Mouse (Mus musculus) ES-E14 (cell line): ENCODE measurements around the gene Cenpp. TPM values are rescaled to one million over a fixed set of nuclear protein-coding genes. Genes with fewer than 3 reads are reported as not detected.

Experiments
- DNase-seq: peaks from one replicate; pipeline ENCODE4 v3.0.0-alpha.2; 2013; ENCODE audit warnings: low read depth, low spot score
- H3K27ac ChIP-seq: 2 replicates; pipeline ENCODE4 v1.5.1; 2012; ENCODE audit warnings: low read depth, mild to moderate bottlenecking, low read length, moderate library complexity, mixed read lengths; ENCODE audit not compliant: poor library complexity, insufficient read depth, severe bottlenecking
- H3K36me3 ChIP-seq: 2 replicates; pipeline ENCODE4 v1.6.1; 2012; ENCODE audit warnings: mild to moderate bottlenecking, low read length, moderate library complexity, mixed read lengths; ENCODE audit not compliant: control insufficient read depth, poor library complexity, insufficient read depth, severe bottlenecking
- H3K4me1 ChIP-seq, 2 experiments: fragments of 150-350 bp in 1 of 2; sonication (generic) in 1 of 2; 2 replicates each; pipeline ENCODE4 v1.6.1; 2012; ENCODE audit warnings: low read length in 2 of 2, mild to moderate bottlenecking in 1 of 2, mixed read lengths in 1 of 2; ENCODE audit not compliant: control insufficient read depth in 2 of 2, insufficient read depth in 2 of 2, poor library complexity in 1 of 2
- H3K4me3 ChIP-seq, 2 experiments: fragments of 150-350 bp in 1 of 2; sonication (generic) in 1 of 2; 2 replicates each; pipeline ENCODE4 v1.5.1; 2012; ENCODE audit warnings: low read length in 2 of 2, low read depth in 1 of 2, mild to moderate bottlenecking in 1 of 2, mixed read lengths in 1 of 2; ENCODE audit not compliant: insufficient read depth in 1 of 2, poor library complexity in 1 of 2, severe bottlenecking in 1 of 2
- H3K9ac ChIP-seq: 2 replicates; pipeline ENCODE4 v1.6.1; 2012; ENCODE audit warnings: low read depth, mild to moderate bottlenecking, low read length, mixed read lengths; ENCODE audit not compliant: poor library complexity, insufficient read depth, severe bottlenecking
- H3K9me3 ChIP-seq: fragments of 150-350 bp; sonication (generic); 2 replicates; pipeline ENCODE4 v1.6.1; 2012; ENCODE audit warnings: low read depth, mild to moderate bottlenecking, low read length; ENCODE audit not compliant: control insufficient read depth, insufficient read depth
- CHD2 ChIP-seq: IDR thresholded peaks from 2 replicates; pipeline ENCODE4 v1.6.1; 2014; ENCODE audit warnings: mild to moderate bottlenecking, low read depth, low read length, inconsistent platforms
- HCFC1 ChIP-seq: IDR thresholded peaks from 2 replicates; pipeline ENCODE4 v1.6.1; 2012; ENCODE audit warnings: low read length, inconsistent platforms, borderline replicate concordance; ENCODE audit not compliant: insufficient read depth
- MAFK ChIP-seq: IDR thresholded peaks from 2 replicates; pipeline ENCODE4 v1.6.1; 2014; ENCODE audit warnings: mild to moderate bottlenecking, low read depth, low read length, inconsistent platforms; ENCODE audit not compliant: insufficient read depth
- ZC3H11A ChIP-seq: IDR thresholded peaks from 2 replicates; pipeline ENCODE4 v1.6.1; 2012; ENCODE audit warnings: low read depth, mild to moderate bottlenecking, inconsistent platforms, low read length, borderline replicate concordance
- ZNF384 ChIP-seq: IDR thresholded peaks from 2 replicates; pipeline ENCODE4 v1.6.1; 2012; ENCODE audit warnings: low read depth, low read length, inconsistent platforms
- in situ Hi-C, 2 experiments: fragments of 600-800 bp; cut with MboI; formaldehyde crosslinking; loops; one replicate each; pipeline ENCODE4 v1.15.1; 2025; ENCODE audit warnings: low sequenced_read_pairs in 2 of 2, inconsistent platforms in 1 of 2; ENCODE audit not compliant: unreplicated experiment in 2 of 2
- total RNA-seq: library from RNA; depleted of rRNA; stranded (reverse); fragments of 300-350 nt; gene quantifications from 2 replicates; pipeline ENCODE4 v1.2.3, GENCODE M21; 2012

The Cenpp gene
- total RNA-seq, 1 experiment: 25.4 TPM

DNA sequence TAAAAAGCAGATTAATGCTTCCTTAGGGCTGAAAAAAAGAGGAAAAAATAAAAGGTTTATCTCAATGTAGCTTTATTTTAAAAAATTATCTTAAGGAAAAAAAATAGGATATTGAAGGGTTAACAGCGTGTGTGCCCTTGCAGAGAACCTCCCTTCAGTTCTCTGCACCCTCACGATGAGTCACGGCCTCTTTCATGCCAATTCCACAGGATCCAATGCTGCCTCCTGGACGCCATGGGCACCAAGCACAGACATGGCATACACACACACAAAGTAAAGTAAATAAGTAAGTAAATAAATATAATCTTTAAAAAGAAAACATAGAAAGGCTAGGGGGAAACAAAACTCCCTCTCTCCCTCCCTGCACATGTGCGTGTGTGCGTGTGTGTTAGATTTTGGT, 9.9 kb downstream of the Cenpp start:
- no peak for DNase-seq
- in situ Hi-C loops: no loop called here
- H3K27ac ChIP-seq: no peak overlapping the region
- H3K9me3 ChIP-seq: no peaks in the 10 kb centered on the region
- H3K9ac ChIP-seq: no peak overlapping the region
- no peaks in the 10 kb centered on the region for H3K4me1 ChIP-seq
- H3K4me3 ChIP-seq: no peak overlapping the region
- no peaks in the 10 kb centered on the region for H3K36me3 ChIP-seq
- TF ChIP-seq CHD2 (no peak), MAFK (no peak), ZNF384 (no peak), HCFC1 (no peak), ZC3H11A (no peak)

DNA sequence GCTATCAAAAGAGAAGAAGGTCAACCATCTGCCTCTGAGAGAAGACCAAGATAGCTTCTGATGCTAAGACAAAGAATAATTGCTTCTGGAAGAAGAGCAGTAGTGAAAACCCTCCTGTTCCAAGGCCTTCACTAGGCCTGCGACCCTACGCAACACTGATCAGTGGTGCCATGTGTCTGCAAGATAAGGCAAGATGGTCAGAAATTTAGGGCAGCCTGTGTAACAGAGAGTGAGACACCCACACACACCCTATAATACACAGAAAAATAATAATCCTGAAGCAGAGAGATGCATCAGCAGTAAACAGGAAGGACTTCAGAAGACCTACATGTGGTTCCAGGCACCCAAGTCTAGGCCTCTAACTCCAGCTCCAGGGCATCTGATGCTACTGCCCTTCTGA, 12.6 kb downstream of the Cenpp start:
- Histone ChIP-seq H3K9ac (no peak overlapping the region), H3K4me3 (no peak overlapping the region), H3K4me1 (no peaks in the 10 kb centered on the region), H3K36me3 (no peaks in the 10 kb centered on the region; the same call in none of the 2 replicates), H3K9me3 (no peaks in the 10 kb centered on the region), H3K27ac (no peak overlapping the region)
- TF ChIP-seq CHD2: no peak
- TF ChIP-seq ZC3H11A: no peak
- no peak for DNase-seq
- in situ Hi-C loops: no loop called here

DNA sequence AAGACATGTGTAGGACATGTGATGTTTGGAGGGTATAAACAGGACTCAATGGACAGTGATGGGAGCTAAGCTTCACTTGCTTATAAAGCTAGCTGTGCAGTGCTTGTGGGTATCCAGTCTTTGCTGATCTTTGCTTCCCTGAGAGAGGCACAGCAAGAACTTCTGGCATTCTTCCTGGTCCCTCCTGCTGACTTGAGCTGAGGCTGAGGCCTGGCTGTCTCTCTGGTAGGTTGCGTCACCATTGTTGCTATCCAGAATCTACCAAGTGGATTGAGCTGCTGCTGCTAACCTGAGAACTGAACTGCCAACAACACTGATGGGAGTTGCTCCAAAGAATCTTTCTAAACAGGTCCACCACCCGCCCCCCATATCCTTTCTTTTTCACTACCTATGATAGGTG, 23.5 kb downstream of the Cenpp start:
- no peak for DNase-seq
- Histone ChIP-seq H3K27ac (no peak overlapping the region), H3K4me1 (no peaks in the 10 kb centered on the region), H3K9me3 (no peaks in the 10 kb centered on the region), H3K4me3 (no peak overlapping the region), H3K36me3 (no peaks in the 10 kb centered on the region), H3K9ac (no peak overlapping the region)
- in situ Hi-C loops: no loop called here
- TF ChIP-seq MAFK: no peak
- TF ChIP-seq CHD2: no peak
- TF ChIP-seq HCFC1: no peak
- no peak for TF ChIP-seq ZC3H11A
- no peak for TF ChIP-seq ZNF384

DNA sequence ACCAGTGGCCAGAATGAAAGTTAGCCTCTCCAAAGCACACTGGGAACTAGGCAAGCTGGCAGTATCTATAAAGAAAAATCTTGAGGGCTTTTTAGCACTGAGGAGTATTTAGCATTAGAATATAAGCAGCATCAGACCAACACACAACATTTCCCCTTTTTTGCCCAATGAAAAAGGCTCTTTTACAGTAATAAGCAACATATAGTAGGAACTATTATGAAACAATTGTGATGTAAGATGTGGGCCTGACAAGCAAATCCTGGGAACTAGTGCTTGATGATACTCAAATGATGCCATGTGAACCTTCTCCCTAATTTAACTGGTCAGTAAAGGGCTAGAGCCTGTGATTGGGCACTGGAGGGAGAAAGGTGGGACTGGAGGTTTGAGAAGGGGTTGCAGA, 24.4 kb downstream of the Cenpp start:
- Histone ChIP-seq H3K27ac (no peak overlapping the region), H3K4me3 (no peak overlapping the region), H3K9ac (no peak overlapping the region), H3K4me1 (no peaks in the 10 kb centered on the region), H3K9me3 (no peaks in the 10 kb centered on the region), H3K36me3 (no peaks in the 10 kb centered on the region)
- TF ChIP-seq HCFC1: no peak
- TF ChIP-seq ZNF384: no peak
- TF ChIP-seq MAFK: no peak
- TF ChIP-seq CHD2: no peak
- TF ChIP-seq ZC3H11A: no peak
- DNase-seq: no peak
- in situ Hi-C loops: no loop called here

DNA sequence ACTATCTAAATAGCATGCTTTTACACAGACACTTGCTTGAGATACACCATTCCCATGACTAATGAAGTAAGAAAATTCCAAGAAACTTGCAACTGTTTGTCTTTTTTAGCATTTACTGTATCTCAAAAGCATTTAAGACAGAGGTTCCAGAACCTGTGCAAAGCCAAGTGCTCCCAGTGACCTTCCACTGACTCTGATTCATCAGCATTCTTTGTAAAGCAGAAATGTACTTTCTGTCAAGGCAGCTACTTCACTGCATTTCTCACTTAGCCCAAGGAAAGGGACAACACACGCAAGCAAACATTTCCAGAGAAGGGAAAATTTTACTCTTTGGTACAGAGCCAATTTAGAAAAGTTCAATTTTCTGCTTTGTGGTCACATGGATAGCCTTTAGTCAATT, 29.4 kb downstream of the Cenpp start:
- in situ Hi-C loops: no loop called here
- no peak overlapping the region for H3K4me3 ChIP-seq
- DNase-seq: no peak
- no peak overlapping the region for H3K27ac ChIP-seq
- no peak for TF ChIP-seq HCFC1
- no peak for TF ChIP-seq ZNF384
- TF ChIP-seq ZC3H11A: no peak
- TF ChIP-seq CHD2: no peak
- no peak for TF ChIP-seq MAFK
- no peaks in the 10 kb centered on the region for H3K36me3 ChIP-seq
- H3K9me3 ChIP-seq: no peaks in the 10 kb centered on the region
- H3K9ac ChIP-seq: no peak overlapping the region
- peaks cover 0 to 2% of the 10 kb centered on the region in 2 experiments; a peak in 1 of 4 replicates for H3K4me1 ChIP-seq
